Mouse (Mus musculus) brain, embryonic 18.5 days (tissue): ENCODE data around the gene Zfp467.

ENCODE experiments used
- DNase-seq: peaks from one replicate; pipeline ENCODE4 v3.0.0-alpha.2; 2012; ENCODE audit warnings: low read depth, low spot score

The Zfp467 gene

DNA sequence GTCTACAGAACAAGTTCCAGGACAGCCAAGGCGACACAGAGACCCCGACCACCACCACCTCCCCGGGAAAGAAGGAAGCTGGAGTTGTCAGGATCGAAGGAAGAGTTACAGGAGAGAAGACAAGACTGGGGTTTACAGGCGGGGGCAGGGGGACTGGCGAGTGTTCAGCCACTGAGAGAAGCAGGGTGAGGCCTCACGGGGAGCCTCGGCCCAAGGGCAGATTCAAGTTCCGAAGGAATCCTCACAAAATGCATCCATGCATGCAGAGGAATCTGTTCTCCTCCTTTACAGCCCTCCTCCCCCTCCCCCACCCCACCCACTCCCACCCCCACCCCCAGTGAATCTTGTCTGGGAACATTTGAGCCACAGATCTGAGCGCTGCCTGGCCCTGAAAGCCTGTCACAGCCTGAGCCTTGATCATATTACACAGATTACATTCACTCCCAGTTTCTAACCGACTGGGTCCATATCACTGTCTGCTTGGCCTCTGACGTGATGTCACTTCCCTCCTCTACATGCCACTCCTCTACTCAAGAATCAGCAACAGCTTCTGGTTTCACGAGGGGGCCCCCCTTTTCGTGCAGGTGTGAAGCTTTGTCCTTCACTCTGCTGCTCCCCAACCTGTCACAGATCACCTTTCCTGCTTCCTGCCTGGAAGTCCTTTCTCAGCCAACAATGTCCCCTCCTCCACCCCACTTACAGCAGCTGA lies 5.2 kb downstream of the Zfp467 start:
- no peak for DNase-seq

DNA sequence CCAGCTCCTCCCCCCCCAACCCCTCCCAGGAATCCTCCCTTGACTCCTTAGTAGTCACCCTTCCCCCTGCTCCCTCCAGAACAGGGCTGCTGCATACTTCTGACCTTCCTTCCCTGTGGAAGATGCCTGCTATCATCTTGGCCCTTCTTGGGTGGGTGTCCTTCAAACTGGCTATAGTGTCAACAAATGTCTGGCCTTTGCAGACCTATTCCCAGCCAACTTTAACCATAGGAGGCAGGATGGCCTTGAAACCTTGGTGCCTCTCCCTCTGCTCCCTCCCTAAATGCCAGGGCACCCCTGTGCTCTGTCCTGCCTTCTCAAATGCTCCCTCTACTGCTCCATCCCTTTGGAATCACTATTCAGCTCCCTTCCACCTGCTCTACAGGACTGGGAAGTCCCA lies 6.0 kb downstream of the Zfp467 start:
- no peak for DNase-seq

GRCm38 (mm10) chr6:48438475-48439125 lies 7.0 kb downstream of the Zfp467 start:
- no peak for DNase-seq

GRCm38 (mm10) chr6:48437679-48438376 lies 7.8 kb downstream of the Zfp467 start:
- DNase-seq = no peak

- DNase-seq = no peak
Observed at GRCm38 (mm10) chr6:48435706-48436349, 9.8 kb downstream of the Zfp467 start.

GRCm38 (mm10) chr6:48435111-48435510 lies 10.5 kb downstream of the Zfp467 start:
- DNase-seq = no peak

DNA sequence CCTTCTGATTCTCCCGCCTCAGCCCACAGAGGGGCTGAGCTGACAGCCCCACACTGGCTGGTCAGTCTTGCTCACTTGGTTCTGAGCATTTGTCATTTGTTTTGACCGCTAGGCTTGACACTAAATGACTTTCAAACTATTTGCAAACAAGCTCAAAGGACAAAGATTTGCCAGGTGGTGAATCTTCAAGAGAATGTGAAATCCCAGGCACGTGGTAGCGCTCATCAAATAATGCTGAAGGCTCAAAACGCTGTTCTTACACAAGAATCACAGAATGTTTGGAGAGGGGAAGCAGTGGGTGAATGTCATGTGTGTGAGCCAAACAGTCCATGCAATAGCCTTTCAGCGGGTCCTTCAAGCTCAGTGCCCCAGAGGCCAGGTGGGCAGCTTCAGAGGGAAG lies 11.0 kb downstream of the Zfp467 start:
- DNase-seq = no peak

DNA sequence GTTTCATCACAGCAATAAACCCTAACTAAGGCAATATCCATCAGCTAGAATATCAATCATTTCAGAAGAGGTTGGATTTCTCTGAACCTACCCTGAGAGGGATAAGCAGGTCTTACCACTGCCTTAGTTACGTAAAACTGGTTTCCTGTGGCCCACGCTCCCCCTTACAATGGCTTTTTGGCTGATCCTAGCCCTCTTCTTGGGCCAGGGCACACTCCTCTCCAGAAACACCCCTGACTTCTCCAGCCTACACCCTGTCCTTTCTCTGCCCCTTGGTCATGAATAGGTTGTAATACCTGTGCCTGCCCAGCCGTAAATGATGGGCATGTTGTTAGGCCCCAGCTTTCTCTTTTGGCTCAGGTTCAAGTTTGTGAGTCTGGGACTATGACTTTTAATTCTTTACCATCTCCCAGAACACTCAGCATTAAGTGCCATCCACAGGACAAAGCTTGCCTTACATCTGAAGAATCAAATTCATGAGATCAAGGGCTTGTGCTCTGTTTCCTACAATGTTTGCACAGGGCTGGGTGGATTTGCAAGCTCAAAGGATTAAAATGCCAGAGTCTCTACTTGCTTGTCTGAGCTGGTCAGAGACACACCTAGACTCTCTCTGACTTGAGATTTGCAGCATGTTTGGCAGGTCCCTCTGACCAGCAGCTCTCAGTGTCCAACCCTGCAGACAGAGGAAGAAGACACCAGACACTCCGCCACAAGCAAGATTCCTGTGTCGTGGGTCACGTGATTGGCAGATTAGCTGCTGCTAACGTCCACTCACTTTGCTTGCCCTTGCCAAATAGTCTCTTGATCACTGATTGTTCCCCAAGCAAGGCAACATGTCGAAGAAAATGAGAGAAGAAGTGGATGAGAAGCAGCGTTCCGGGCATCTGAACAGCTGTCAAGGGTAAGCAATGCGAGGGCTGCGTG lies 12.5 kb downstream of the Zfp467 start:
- no peak for DNase-seq

DNA sequence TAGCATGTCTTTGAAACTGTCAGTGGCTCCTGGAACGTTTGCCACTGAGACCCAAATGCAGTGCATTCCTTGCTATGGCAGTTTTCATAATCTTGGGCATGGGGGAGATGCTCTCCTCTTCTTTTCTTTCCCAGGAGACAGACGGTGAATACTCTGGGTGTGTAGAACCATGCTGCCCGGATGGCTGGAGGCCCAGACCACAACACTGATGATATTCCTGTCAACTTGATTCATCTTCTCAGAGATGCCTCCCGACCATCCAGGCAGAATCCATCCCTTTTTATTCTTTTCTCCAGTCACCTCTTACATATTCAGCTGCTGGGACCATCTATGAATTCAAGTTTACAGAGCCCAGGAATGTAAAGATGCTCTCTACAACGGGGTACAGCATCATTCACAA lies 14.9 kb downstream of the Zfp467 start:
- DNase-seq = no peak

- DNase-seq = no peak
Observed at GRCm38 (mm10) chr6:48428769-48429557, 16.7 kb downstream of the Zfp467 start.

GRCm38 (mm10) chr6:48426956-48427355 lies 18.7 kb downstream of the Zfp467 start:
- no peak for DNase-seq

DNA sequence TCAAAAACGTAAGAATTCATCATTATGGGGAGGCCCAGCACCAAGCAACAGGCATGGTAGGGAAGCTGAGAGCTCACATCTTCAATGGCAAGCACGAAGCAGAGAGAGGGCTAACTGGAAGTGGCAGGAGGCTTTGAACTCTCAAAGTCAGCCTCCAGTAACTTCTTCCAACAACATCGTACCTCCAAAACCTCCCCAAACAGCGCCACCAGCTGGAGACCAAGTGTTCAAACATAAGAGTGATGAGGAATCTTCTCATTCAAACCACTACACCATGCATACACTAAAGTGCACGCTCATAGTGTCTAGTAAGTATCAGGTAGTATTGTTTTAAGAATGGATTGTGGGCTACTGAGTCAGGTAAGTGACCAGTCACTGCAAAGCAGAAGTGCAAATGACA lies 21.6 kb downstream of the Zfp467 start:
- DNase-seq = no peak

GRCm38 (mm10) chr6:48423336-48423735 lies 22.3 kb downstream of the Zfp467 start:
- DNase-seq = no peak

GRCm38 (mm10) chr6:48420647-48421046 lies 25.0 kb downstream of the Zfp467 start:
- no peak for DNase-seq

- no peak for DNase-seq
Observed at GRCm38 (mm10) chr6:48416486-48416885, 29.1 kb downstream of the Zfp467 start.

- DNase-seq = no peak
Observed at GRCm38 (mm10) chr6:48415636-48416035, 30.0 kb downstream of the Zfp467 start.

- DNase-seq = no peak
Observed at GRCm38 (mm10) chr6:48414886-48415285, 30.7 kb downstream of the Zfp467 start.

- DNase-seq = no peak
Observed at GRCm38 (mm10) chr6:48413081-48413480, 32.5 kb downstream of the Zfp467 start.

DNA sequence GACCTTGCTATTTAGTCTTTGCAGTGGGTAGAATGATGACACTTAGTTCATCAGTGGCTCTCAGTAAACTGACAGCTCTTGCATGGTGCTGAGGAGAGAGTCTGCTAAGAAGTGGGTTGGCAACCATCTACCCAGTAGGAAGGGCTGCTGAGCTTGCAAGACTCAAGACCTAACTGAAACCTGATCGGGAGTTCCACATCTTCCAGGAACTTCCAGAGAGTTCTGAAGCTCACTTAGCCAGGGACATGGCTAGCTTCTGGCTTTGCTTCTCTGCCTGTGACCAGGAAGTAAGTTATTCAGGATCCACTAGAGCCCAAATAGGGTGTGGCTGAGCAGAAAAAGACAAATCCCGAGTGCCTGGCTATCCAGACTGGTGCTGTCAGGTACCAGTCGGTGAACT lies 33.0 kb downstream of the Zfp467 start:
- no peak for DNase-seq

DNA sequence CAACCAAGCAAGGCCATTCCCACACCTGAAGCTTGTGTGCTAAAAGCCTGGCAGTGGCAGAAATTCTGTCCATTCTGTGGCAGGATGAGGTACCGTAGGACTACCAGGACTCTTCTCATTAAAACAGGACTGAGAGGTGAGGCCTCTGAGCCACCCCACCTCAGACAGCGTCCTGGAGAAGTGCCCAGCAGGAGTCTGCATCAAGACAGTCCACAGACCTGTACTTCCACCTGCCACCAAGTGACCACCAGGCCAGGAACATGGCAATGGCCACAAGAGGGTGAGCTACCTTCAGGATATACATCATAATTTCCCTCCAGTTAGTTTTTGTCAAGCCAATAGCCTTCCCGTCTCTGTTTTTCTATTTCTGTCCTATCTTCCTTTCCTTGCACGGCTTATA lies 33.5 kb downstream of the Zfp467 start:
- DNase-seq = no peak
